Mouse (Mus musculus) spleen, adult 2 months (tissue): ENCODE data around the gene Psapl1.

Experiments used
- CTCF ChIP-seq: fragments of 200-500 bp; IDR thresholded peaks from 2 replicates; pipeline ENCODE4 v1.5.1; 2011; ENCODE audit warnings: mild to moderate bottlenecking, inconsistent platforms; ENCODE audit not compliant: insufficient read depth, insufficient read length, insufficient replicate concordance; ENCODE audit errors: extremely low read depth
- POLR2A ChIP-seq: fragments of 200-500 bp; IDR thresholded peaks from 2 replicates; pipeline ENCODE4 v1.6.1; 2011; ENCODE audit warnings: low read depth, low read length, inconsistent platforms

DNA sequence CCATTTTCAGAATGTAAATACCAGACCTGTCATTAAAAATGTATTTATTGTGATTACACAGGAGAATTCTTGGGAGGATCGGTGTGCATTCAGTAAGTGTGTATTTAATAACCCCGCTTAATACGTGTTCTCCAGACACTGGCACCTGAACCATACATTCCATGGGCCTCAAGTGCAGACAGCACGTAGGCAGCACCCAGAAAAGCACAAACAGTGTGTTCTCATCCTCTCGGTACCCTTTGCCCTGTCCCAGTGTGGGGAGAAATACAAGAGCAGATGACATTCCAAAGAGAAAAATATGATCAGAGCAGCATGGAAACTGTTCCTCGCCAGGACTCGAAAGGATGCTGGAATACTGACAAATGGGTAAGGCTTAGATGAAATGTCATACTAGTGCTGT lies 22.0 kb downstream of the Psapl1 start:
- TF ChIP-seq POLR2A (no peak), CTCF (no peak)
